Mouse (Mus musculus) liver, adult 2 months (tissue): ENCODE measurements around the gene Mxd3. TPM values are rescaled to one million over a fixed set of nuclear protein-coding genes. Genes with fewer than 3 reads are reported as not detected.

Experiments used
- DNase-seq: peaks from one replicate; pipeline ENCODE4 v3.0.0-alpha.2; 2011; ENCODE audit warnings: low read depth, low spot score; ENCODE audit errors: extremely low read depth
- H3K27ac ChIP-seq: fragments of 200-500 bp; replicated peaks from 2 replicates; pipeline ENCODE4 v1.5.1; 2012; ENCODE audit warnings: low read depth, mild to moderate bottlenecking, control low read depth, inconsistent platforms, low read length; ENCODE audit not compliant: insufficient read depth
- H3K27me3 ChIP-seq: fragments of 200-500 bp; 2 replicates; pipeline ENCODE4 v1.6.1; 2012; ENCODE audit warnings: mild to moderate bottlenecking, moderate library complexity, low read length, inconsistent platforms; ENCODE audit not compliant: control insufficient read depth, insufficient read depth
- H3K36me3 ChIP-seq: fragments of 200-500 bp; 2 replicates; pipeline ENCODE4 v1.6.1; 2012; ENCODE audit warnings: low read length, inconsistent platforms; ENCODE audit not compliant: control insufficient read depth, insufficient read depth
- H3K4me1 ChIP-seq: fragments of 200-500 bp; 2 replicates; pipeline ENCODE4 v1.6.1; 2011; ENCODE audit warnings: low read length; ENCODE audit not compliant: control insufficient read depth, insufficient read depth
- H3K4me3 ChIP-seq: fragments of 200-500 bp; 2 replicates; pipeline ENCODE4 v1.5.1; 2011; ENCODE audit warnings: low read depth, mild to moderate bottlenecking, control low read depth, low read length, moderate library complexity; ENCODE audit not compliant: insufficient read depth
- H3K79me2 ChIP-seq: fragments of 200-500 bp; 2 replicates; pipeline ENCODE4 v1.6.1; 2012; ENCODE audit warnings: inconsistent platforms, mild to moderate bottlenecking, low read length, moderate library complexity; ENCODE audit not compliant: control insufficient read depth, insufficient read depth
- H3K9ac ChIP-seq: fragments of 200-500 bp; 2 replicates; pipeline ENCODE4 v1.6.1; 2012; ENCODE audit warnings: low read depth, mild to moderate bottlenecking, control low read depth, inconsistent platforms, low read length
- CTCF ChIP-seq: fragments of 200-500 bp; IDR thresholded peaks from 2 replicates; pipeline ENCODE4 v1.5.1; 2011; ENCODE audit warnings: low read depth, low read length, control low read depth
- POLR2A ChIP-seq: fragments of 200-500 bp; IDR thresholded peaks from 2 replicates; pipeline ENCODE4 v1.6.1; 2011; ENCODE audit warnings: low read length, control low read depth; ENCODE audit not compliant: insufficient read depth; ENCODE audit errors: extremely low read depth
- WGBS: fragments of 180-500 bp; shearing (Covaris S2); methylation state at CpG from one replicate; pipeline ENCODE4 v1.1.7; 2018; 5-methylcytosine and 5-hydroxymethylcytosine counted together
- polyA plus RNA-seq: library from polyadenylated mRNA; depleted of rRNA; stranded (reverse); fragments of >200 nt; gene quantifications from 2 replicates; pipeline ENCODE4 v1.2.3, GENCODE M21; 2012
- total RNA-seq: library from RNA; depleted of rRNA; stranded (reverse); fragments of >200 nt; gene quantifications from 2 replicates; pipeline ENCODE4 v1.2.3, GENCODE M21; 2014

Mxd3 gene
- total and polyA plus RNA-seq, 2 experiments, result 0.27 TPM; not detected in 1

DNA sequence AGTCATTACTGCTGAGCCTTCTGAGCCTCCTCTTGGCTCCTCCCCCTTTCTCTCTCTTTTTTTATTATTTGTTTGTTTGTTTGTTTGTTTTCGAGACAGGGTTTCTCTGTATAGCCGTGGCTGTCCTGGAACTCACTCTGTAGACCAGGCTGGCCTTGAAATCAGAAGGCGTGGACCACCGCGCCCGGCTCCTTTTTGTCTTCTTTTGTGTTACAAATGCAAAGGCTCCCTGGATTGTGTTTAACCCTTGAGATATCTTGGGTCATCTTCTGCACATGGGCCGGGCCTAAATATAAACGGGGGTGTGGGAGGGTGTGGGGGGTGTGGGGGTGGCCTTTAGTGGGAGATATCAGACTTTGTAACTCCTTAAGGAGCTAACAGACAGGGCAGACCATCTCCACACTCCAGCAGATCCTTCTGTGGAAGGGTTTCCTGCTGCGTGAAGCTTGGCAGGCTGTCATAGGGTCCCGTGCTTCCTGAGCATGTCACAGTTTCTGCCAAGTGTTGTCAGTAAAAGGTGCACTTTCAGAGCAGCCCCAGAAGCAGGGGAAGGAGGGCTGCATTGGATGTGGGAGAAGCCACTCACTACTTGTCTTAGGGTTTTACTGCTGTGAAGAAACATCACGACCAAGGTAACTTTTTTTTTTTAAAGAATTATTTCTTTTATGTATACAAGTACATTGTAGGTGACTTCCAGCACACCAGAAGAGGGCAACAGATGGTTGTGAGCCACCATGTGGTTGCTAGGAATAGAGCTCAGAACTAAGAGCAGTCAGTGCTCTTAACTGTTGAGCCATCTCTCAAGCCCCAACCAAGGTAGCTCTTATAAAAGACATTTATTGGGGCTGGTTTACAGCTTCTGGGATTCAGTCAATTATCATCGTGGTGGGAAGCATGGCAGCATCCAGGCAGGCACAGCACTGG, 8.8 kb upstream of the Mxd3 start:
- no peak overlapping the region for H3K9ac ChIP-seq
- 73% methylated on average over 12 of the region's 12 CpGs for WGBS
- no peaks in the 10 kb centered on the region for H3K79me2 ChIP-seq
- H3K27me3 ChIP-seq, result no peaks in the 10 kb centered on the region
- DNase-seq, result no peak
- H3K4me3 ChIP-seq, result no peak overlapping the region
- H3K36me3 ChIP-seq, result no peaks in the 10 kb centered on the region
- H3K27ac ChIP-seq, result no peak overlapping the region
- H3K4me1 ChIP-seq, result no peaks in the 10 kb centered on the region
- no peak for TF ChIP-seq POLR2A
- no peak for TF ChIP-seq CTCF

DNA sequence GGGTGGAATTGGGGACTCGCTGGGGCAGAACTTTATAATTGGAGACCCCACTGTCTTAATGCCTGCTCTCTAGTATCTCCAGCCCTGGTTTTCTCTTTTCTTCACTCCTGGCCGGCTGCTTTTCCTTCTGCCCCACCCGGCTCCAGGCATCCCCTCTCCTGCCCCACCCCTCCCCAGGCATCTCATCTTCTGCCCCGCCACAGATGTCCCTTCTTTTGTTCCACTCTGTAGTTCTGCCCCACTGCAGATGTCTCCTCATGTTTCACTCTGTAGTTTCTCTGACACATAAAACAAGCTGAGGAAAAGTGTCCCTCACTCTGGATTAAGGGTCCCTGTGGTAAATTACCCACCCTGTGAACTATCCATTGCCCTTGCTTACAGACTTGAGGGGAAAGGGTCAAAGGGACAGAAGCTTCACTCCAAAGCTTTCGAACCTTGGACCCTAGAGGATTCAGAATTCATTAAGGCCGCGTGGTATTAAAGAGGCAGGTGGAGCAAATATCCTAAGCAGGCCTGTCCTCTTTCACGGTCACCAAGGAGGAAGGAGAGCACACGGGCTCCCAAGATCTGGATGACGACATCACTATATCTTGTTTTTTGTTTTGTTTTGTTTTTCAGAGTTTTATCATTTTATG, 7.8 kb upstream of the Mxd3 start:
- H3K4me3 ChIP-seq, result no peak overlapping the region
- H3K27me3 ChIP-seq, result no peaks in the 10 kb centered on the region
- H3K79me2 ChIP-seq, result no peaks in the 10 kb centered on the region
- no peaks in the 10 kb centered on the region for H3K36me3 ChIP-seq
- 70% methylated on average over 8 of the region's 10 CpGs for whole genome bisulfite sequencing
- no peaks in the 10 kb centered on the region for H3K4me1 ChIP-seq
- no peak overlapping the region for H3K27ac ChIP-seq
- no peak for DNase-seq
- no peak overlapping the region for H3K9ac ChIP-seq
- no peak for TF ChIP-seq POLR2A
- TF ChIP-seq CTCF, result no peak

DNA sequence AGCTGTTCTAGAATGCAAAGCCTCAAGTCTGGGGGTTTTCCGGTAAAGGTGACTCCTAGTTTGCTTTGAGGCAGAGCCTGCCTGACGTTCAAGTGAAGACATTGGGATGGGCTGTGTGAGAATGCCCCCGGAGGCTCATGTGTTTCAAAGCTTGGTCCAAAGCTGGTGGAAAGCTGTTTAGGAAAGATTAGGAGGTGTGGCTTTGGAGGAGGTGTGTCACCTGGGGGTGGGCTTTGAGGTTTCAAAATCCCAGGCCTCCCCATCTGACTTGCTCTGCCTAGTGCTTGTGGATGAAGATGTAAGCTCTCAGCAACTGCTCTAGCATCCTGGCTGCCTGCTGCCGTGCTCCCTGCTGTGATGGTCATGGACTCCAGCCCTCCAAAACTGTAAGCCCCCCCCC, 6.1 kb upstream of the Mxd3 start:
- Histone ChIP-seq H3K79me2 (no peaks in the 10 kb centered on the region), H3K27me3 (no peaks in the 10 kb centered on the region), H3K27ac (no peak overlapping the region), H3K4me3 (no peak overlapping the region), H3K9ac (no peak overlapping the region), H3K4me1 (no peaks in the 10 kb centered on the region), H3K36me3 (no peaks in the 10 kb centered on the region)
- no peak for DNase-seq
- 90% methylated on average over 4 of the region's 4 CpGs for WGBS
- TF ChIP-seq CTCF (no peak), POLR2A (no peak)

DNA sequence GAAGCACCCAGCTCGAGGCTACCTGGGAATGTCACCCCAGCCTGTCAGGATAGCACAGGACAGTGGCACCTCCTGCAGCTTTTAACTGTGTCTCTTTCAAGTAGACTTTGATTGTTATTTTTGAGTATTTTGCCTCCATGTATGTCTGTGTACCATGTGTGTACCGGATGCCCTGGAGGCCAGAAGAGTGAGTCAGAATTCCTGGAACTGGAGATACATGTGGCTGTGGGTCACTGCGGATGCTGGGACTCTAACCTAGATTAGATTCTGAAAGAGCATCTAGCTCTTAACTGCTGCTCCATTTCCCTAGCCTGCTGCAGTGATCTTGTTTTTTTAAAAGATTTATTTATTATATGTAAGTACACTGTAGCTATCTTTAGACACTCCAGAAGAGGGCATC, 2.7 kb upstream of the Mxd3 start:
- Histone ChIP-seq H3K79me2 (no peaks in the 10 kb centered on the region), H3K27me3 (no peaks in the 10 kb centered on the region), H3K36me3 (no peaks in the 10 kb centered on the region), H3K4me3 (no peak overlapping the region), H3K9ac (no peak overlapping the region), H3K27ac (no peak overlapping the region), H3K4me1 (peaks cover 1% of the 10 kb centered on the region; the same call in 1 of the 2 replicates)
- 62% methylated on average over 3 of the region's 3 CpGs for WGBS
- no peak for TF ChIP-seq POLR2A
- TF ChIP-seq CTCF, result no peak
- no peak for DNase-seq

DNA sequence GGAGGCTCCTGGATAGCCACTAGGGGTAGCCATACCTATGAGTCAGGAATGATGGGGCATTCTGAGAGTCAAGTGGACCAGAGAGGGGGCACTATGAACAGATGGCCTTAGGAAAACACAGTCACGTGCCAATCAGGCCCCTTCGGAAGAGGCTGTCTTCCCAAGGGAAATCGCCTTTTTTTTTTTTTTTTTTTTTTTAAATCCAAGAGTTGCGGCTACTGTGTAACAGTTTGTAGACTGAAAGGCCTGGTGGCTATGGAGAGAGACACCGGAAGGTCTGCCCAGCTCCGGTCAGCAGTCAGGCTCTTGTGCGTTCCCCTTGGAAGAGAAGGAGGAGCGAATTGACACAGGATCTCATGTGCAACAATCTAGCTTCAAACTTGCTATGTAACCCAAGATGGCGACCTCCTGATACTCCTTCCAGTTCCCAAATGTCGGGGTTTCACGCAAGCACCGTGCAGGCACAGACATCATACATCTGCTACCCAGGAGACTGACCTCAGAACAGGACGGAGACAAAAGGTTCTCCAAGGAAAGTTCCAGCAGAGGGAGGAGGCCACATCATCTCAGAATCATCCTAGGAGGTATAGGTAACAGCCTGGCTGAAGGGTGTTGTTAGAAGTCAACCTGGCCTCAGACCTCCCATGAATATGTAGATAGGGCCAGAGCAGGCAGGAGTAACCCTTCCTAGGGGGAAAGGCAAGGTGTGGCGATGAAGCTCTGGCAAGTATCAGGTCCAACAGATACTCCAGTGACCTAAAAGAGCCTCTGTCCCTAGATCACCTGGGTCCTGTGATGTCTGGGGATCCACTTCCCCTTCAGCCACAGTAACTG, 1.2 kb upstream of the Mxd3 start:
- Histone ChIP-seq H3K36me3 (no peaks in the 10 kb centered on the region), H3K27me3 (no peaks in the 10 kb centered on the region), H3K4me3 (no peak overlapping the region), H3K9ac (no peak overlapping the region), H3K79me2 (no peaks in the 10 kb centered on the region), H3K27ac (no peak overlapping the region), H3K4me1 (peaks cover 1% of the 10 kb centered on the region; the same call in 1 of the 2 replicates)
- 66% methylated on average over 14 of the region's 14 CpGs for WGBS
- no peak for DNase-seq
- TF ChIP-seq CTCF (0 out of 2 replicates have a peak, but pooled peaks have one; percentile 2), POLR2A (no peak)
